Mouse (Mus musculus): ENCODE measurements around the gene Mapk1ip1l. TPM values are rescaled to one million over a fixed set of nuclear protein-coding genes. Genes with fewer than 3 reads are reported as not detected.

Gene Mapk1ip1l
- polyA plus RNA-seq, 1 experiment from 2014 or later: 79.9 TPM

DNA sequence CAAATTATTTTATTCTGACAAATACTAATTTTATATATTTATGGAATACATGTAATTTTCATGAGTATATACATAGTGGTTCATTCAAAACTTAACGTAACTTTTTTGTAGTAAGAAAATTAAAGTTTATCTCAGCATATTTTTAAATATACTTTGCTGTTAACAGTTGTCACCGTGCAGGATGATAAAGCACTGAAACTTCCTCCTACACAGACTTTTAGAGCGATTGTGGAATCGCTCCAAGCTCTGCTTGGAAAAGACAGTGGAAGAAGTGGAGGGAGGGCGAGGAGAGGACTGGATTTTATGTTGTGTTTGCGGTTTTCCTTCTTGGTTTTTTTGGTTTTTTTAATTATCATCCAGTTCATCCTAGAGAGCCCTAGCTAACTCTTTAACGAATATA lies 14.5 kb upstream of the Mapk1ip1l start:
- no peaks in the 10 kb centered on the region for H3K4me1 ChIP-seq
- no peaks in the 10 kb centered on the region for H3K27me3 ChIP-seq
- no peak overlapping the region for H3K4me3 ChIP-seq
- no peak overlapping the region for H3K4me2 ChIP-seq (replicated peaks)
- H3K9ac ChIP-seq (replicated peaks): no peak overlapping the region
- no peak for ATAC-seq (ENCODE audit: low FRiP score, low read depth)
- no peak overlapping the region for H3K27ac ChIP-seq (replicated peaks)
- 95% methylated on average over 7 of the region's 7 CpGs for WGBS
- no peaks in the 10 kb centered on the region for H3K36me3 ChIP-seq
- no peaks in the 10 kb centered on the region for H3K9me3 ChIP-seq

- H3K36me3 ChIP-seq: peaks cover 8% of the 10 kb centered on the region; the same call in 1 of the 2 replicates
- H3K9me3 ChIP-seq: no peaks in the 10 kb centered on the region
- no peaks in the 10 kb centered on the region for H3K4me1 ChIP-seq
- H3K27me3 ChIP-seq: no peaks in the 10 kb centered on the region
- no peak overlapping the region for H3K9ac ChIP-seq (replicated peaks)
- H3K27ac ChIP-seq (replicated peaks): no peak overlapping the region
- no peak overlapping the region for H3K4me3 ChIP-seq
- no peak overlapping the region for H3K4me2 ChIP-seq (replicated peaks)
- ATAC-seq (ENCODE audit: low FRiP score, low read depth): no peak
- 93% methylated on average over 2 of the region's 2 CpGs for WGBS
Observed at GRCm38 (mm10) chr14:47285271-47285670, 12.8 kb upstream of the Mapk1ip1l start.

GRCm38 (mm10) chr14:47286215-47286614 lies 11.9 kb upstream of the Mapk1ip1l start:
- no peak for ATAC-seq (ENCODE audit: low FRiP score, low read depth)
- Histone ChIP-seq H3K9me3 (no peaks in the 10 kb centered on the region), H3K4me2 (replicated peaks) (no peak overlapping the region), H3K27me3 (no peaks in the 10 kb centered on the region), H3K4me1 (no peaks in the 10 kb centered on the region), H3K27ac (replicated peaks) (no peak overlapping the region), H3K36me3 (peaks cover 11% of the 10 kb centered on the region; the same call in 1 of the 2 replicates), H3K4me3 (no peak overlapping the region), H3K9ac (replicated peaks) (no peak overlapping the region)
- 84% methylated on average over 1 of the region's 1 CpGs for WGBS

DNA sequence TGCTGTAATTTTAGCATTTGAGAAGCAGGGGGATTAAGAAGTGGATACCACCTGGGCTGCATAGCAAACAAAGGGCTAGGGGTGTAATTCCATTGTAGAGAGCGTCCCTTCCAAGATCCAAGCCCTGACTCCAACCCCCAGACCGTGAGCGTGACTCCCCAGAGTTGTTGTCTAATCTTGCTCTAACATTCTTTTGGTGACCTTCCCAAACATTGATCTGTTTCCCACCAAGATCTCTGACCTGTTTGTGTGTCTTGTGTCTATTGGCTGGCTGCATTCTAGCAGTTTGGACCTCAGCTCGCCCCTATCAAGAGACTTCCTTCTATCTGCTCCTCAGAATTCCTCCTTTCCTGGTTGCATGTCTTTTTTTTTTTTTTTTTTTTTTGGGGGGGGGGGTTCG lies 11.0 kb upstream of the Mapk1ip1l start:
- H3K9me3 ChIP-seq: no peaks in the 10 kb centered on the region
- no peaks in the 10 kb centered on the region for H3K4me1 ChIP-seq
- WGBS: 80% methylated on average over 5 of the region's 5 CpGs
- H3K4me3 ChIP-seq: no peak overlapping the region
- no peaks in the 10 kb centered on the region for H3K27me3 ChIP-seq
- H3K9ac ChIP-seq (replicated peaks): no peak overlapping the region
- ATAC-seq (ENCODE audit: low FRiP score, low read depth): no peak
- H3K36me3 ChIP-seq: peaks cover 11% of the 10 kb centered on the region; the same call in 1 of the 2 replicates
- H3K4me2 ChIP-seq (replicated peaks): no peak overlapping the region
- no peak overlapping the region for H3K27ac ChIP-seq (replicated peaks)

DNA sequence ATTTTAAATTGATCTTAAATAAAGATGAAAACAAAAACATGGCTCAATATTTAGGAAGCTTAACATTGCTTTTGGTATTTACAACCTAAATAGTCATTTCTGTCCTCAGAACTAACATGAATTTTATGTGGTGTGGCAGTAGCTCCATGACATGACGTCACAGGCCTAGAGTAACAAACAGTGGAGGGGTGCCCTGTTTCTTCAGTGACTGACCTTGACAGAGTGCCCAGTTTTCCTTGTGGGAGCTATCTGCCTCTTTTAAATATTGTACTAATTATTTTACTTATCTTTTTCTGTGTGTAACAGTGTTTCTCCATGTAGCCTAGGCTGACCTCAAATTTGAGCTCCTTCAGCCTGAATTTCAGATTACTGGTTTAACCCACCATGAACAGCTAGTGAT lies 6.3 kb upstream of the Mapk1ip1l start:
- Histone ChIP-seq H3K4me1 (no peaks in the 10 kb centered on the region), H3K9me3 (no peaks in the 10 kb centered on the region), H3K27ac (replicated peaks) (no peak overlapping the region), H3K27me3 (no peaks in the 10 kb centered on the region), H3K9ac (replicated peaks) (no peak overlapping the region), H3K4me3 (no peak overlapping the region), H3K36me3 (peaks cover 11% of the 10 kb centered on the region; the same call in 1 of the 2 replicates), H3K4me2 (replicated peaks) (no peak overlapping the region)
- no peak for ATAC-seq (ENCODE audit: low FRiP score, low read depth)
- 82% methylated on average over 1 of the region's 1 CpGs for WGBS

- H3K4me1 ChIP-seq: peaks cover 6% of the 10 kb centered on the region
- no peak overlapping the region for H3K27ac ChIP-seq (replicated peaks)
- ATAC-seq (ENCODE audit: low FRiP score, low read depth): no peak
- H3K4me2 ChIP-seq (replicated peaks): no peak overlapping the region
- no peaks in the 10 kb centered on the region for H3K9me3 ChIP-seq
- H3K4me3 ChIP-seq: no peak overlapping the region
- no peak overlapping the region for H3K9ac ChIP-seq (replicated peaks)
- peaks cover 11% of the 10 kb centered on the region; the same call in 1 of the 2 replicates for H3K36me3 ChIP-seq
- no peaks in the 10 kb centered on the region for H3K27me3 ChIP-seq
- WGBS: 68% methylated on average over 4 of the region's 4 CpGs
Observed at GRCm38 (mm10) chr14:47294136-47294535, 3.9 kb upstream of the Mapk1ip1l start.

GRCm38 (mm10) chr14:47296232-47296631 lies 1.8 kb upstream of the Mapk1ip1l start:
- Histone ChIP-seq H3K9ac (replicated peaks) (no peak overlapping the region), H3K4me1 (peaks cover 20% of the 10 kb centered on the region), H3K27ac (replicated peaks) (no peak overlapping the region), H3K36me3 (0 out of 2 replicates have a peak, but pooled peaks cover 3% of the 10 kb centered on the region), H3K4me2 (replicated peaks) (no peak overlapping the region), H3K4me3 (no peak overlapping the region), H3K27me3 (no peaks in the 10 kb centered on the region), H3K9me3 (no peaks in the 10 kb centered on the region)
- no peak for ATAC-seq (ENCODE audit: low FRiP score, low read depth)
- 83% methylated on average over 2 of the region's 2 CpGs for WGBS

GRCm38 (mm10) chr14:47298408-47298792 lies 334 bp downstream of the Mapk1ip1l start:
- Histone ChIP-seq H3K9me3 (no peaks in the 10 kb centered on the region), H3K9ac (replicated peaks) (peak overlapping the region; percentile 98), H3K27me3 (no peaks in the 10 kb centered on the region), H3K4me1 (peaks cover 20% of the 10 kb centered on the region), H3K4me2 (replicated peaks) (peak overlapping the region; percentile 85), H3K4me3 (peak overlapping the region; percentile 96), H3K27ac (replicated peaks) (peak overlapping the region; percentile 99), H3K36me3 (peaks cover 14% of the 10 kb centered on the region; the same call in 1 of the 2 replicates)
- WGBS: 0% methylated on average over 33 of the region's 38 CpGs
- ATAC-seq (ENCODE audit: low FRiP score, low read depth): peak; percentile 85

- H3K27me3 ChIP-seq: no peaks in the 10 kb centered on the region
- peaks cover 15% of the 10 kb centered on the region; the same call in 1 of the 2 replicates for H3K36me3 ChIP-seq
- peak overlapping the region; percentile 96 for H3K4me3 ChIP-seq
- no peaks in the 10 kb centered on the region for H3K9me3 ChIP-seq
- H3K4me1 ChIP-seq: peaks cover 20% of the 10 kb centered on the region
- peak overlapping the region; percentile 85 for H3K4me2 ChIP-seq (replicated peaks)
- under 1% methylated on average over 15 of the region's 15 CpGs for WGBS
- peak overlapping the region; percentile 98 for H3K9ac ChIP-seq (replicated peaks)
- ATAC-seq (ENCODE audit: low FRiP score, low read depth): peak; percentile 47
- peak overlapping the region; percentile 99 for H3K27ac ChIP-seq (replicated peaks)
Observed at GRCm38 (mm10) chr14:47298819-47299261, 774 bp downstream of the Mapk1ip1l start.

DNA sequence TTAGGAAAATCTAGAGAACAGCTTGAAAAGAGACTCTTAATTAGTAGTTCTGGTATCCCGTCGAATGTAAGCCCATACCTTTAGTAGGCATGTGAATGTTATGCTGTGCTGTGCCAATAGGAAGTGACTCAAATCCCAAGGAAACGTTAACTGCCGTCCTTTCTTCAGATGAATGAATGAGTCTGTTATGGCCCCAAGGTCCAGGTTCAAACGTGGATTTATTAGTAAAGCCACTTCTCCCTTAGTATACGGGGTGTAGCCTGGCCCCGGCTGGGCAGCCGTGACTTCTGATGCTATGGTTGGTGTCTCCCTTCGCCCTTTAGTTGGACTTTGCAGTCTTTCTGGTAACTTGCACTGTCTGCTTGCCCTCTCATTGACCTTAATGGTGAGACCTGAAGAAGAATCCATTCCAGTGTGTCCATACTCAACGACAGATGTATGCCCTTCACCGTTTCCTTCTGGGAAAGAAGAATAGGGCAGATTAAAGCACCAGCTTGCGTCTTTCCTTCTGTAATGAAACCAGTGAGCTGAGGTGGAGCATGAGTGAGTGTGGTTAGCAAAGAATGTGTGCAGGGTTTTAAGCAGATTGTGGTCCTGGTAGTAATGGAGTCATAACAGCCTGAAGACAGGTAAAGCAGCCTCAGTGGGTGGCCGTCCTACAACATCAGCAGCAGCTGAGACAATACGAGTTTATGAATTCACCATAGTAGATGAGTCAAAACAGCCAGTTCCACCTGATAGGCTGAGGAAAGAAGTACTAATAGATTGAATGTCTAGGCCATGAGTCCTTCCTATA lies 5.0 kb downstream of the Mapk1ip1l start:
- no peak overlapping the region for H3K4me2 ChIP-seq (replicated peaks)
- H3K27ac ChIP-seq (replicated peaks): no peak overlapping the region
- H3K9me3 ChIP-seq: no peaks in the 10 kb centered on the region
- H3K9ac ChIP-seq (replicated peaks): no peak overlapping the region
- H3K4me3 ChIP-seq: no peak overlapping the region
- no peaks in the 10 kb centered on the region for H3K27me3 ChIP-seq
- H3K4me1 ChIP-seq: peaks cover 15% of the 10 kb centered on the region
- H3K36me3 ChIP-seq: peaks cover 15% of the 10 kb centered on the region; the same call in 1 of the 2 replicates
- 88% methylated on average over 14 of the region's 14 CpGs for WGBS
- ATAC-seq (ENCODE audit: low FRiP score, low read depth): no peak

GRCm38 (mm10) chr14:47304814-47305405 lies 6.8 kb downstream of the Mapk1ip1l start:
- H3K36me3 ChIP-seq: peaks cover 27% of the 10 kb centered on the region
- no peaks in the 10 kb centered on the region for H3K9me3 ChIP-seq
- no peak for ATAC-seq (ENCODE audit: low FRiP score, low read depth)
- peaks cover 7% of the 10 kb centered on the region for H3K4me1 ChIP-seq
- no peak overlapping the region for H3K4me3 ChIP-seq
- WGBS: 92% methylated on average over 6 of the region's 6 CpGs
- no peak overlapping the region for H3K27ac ChIP-seq (replicated peaks)
- no peak overlapping the region for H3K4me2 ChIP-seq (replicated peaks)
- no peak overlapping the region for H3K9ac ChIP-seq (replicated peaks)
- no peaks in the 10 kb centered on the region for H3K27me3 ChIP-seq

- H3K36me3 ChIP-seq: peaks cover 37% of the 10 kb centered on the region
- WGBS: 91% methylated on average over 4 of the region's 4 CpGs
- H3K27me3 ChIP-seq: no peaks in the 10 kb centered on the region
- no peak overlapping the region for H3K4me3 ChIP-seq
- H3K4me1 ChIP-seq: no peaks in the 10 kb centered on the region
- no peak overlapping the region for H3K4me2 ChIP-seq (replicated peaks)
- H3K27ac ChIP-seq (replicated peaks): no peak overlapping the region
- no peaks in the 10 kb centered on the region for H3K9me3 ChIP-seq
- no peak for ATAC-seq (ENCODE audit: low FRiP score, low read depth)
- no peak overlapping the region for H3K9ac ChIP-seq (replicated peaks)
Observed at GRCm38 (mm10) chr14:47305933-47306332, 7.9 kb downstream of the Mapk1ip1l start.
